Mouse (Mus musculus): ENCODE measurements at regions not wholly inside any gene's neighbourhood (a gene's known extent, or its start where the extent isn't known, plus 50 kb on each side); places are given as distances from the start of the nearest gene placed in this dataset.

- DNase-seq (ENCODE audit: low read depth): no peak
Observed at GRCm38 (mm10) chr11:18413769-18414168, 460.1 kb upstream of the Etaa1 start.

GRCm38 (mm10) chr11:18408071-18408752 lies 454.5 kb upstream of the Etaa1 start:
- DNase-seq (ENCODE audit: low read depth): no peak

GRCm38 (mm10) chr11:18399561-18399960 lies 445.9 kb upstream of the Etaa1 start:
- no peak for DNase-seq (ENCODE audit: low read depth)

GRCm38 (mm10) chr11:18396397-18396796 lies 442.7 kb upstream of the Etaa1 start:
- no peak for DNase-seq (ENCODE audit: low read depth)

- no peak for DNase-seq (ENCODE audit: low read depth)
Observed at GRCm38 (mm10) chr11:18395631-18396030, 442.0 kb upstream of the Etaa1 start.

- no peak for DNase-seq (ENCODE audit: low read depth)
Observed at GRCm38 (mm10) chr11:18372813-18373332, 419.2 kb upstream of the Etaa1 start.

- no peak for DNase-seq (ENCODE audit: low read depth)
Observed at GRCm38 (mm10) chr11:18371304-18371703, 417.6 kb upstream of the Etaa1 start.

GRCm38 (mm10) chr11:18370861-18371260 lies 417.2 kb upstream of the Etaa1 start:
- DNase-seq (ENCODE audit: low read depth): peak; percentile 7

- no peak for DNase-seq (ENCODE audit: low read depth)
Observed at GRCm38 (mm10) chr11:18354866-18355265, 401.2 kb upstream of the Etaa1 start.

- no peak for DNase-seq (ENCODE audit: low read depth)
Observed at GRCm38 (mm10) chr11:18354156-18354555, 400.5 kb upstream of the Etaa1 start.

- no peak for DNase-seq (ENCODE audit: low read depth)
Observed at GRCm38 (mm10) chr11:18347841-18348240, 394.2 kb upstream of the Etaa1 start.

- no peak for DNase-seq (ENCODE audit: low read depth)
Observed at GRCm38 (mm10) chr11:18313510-18314301, 360.0 kb upstream of the Etaa1 start.

GRCm38 (mm10) chr11:18296194-18297125 lies 342.8 kb upstream of the Etaa1 start:
- DNase-seq (ENCODE audit: low read depth): no peak

- no peak for DNase-seq (ENCODE audit: low read depth)
Observed at GRCm38 (mm10) chr11:18278585-18279136, 325.0 kb upstream of the Etaa1 start.

GRCm38 (mm10) chr11:18272392-18272791 lies 318.7 kb upstream of the Etaa1 start:
- DNase-seq (ENCODE audit: low read depth): no peak

GRCm38 (mm10) chr11:18266161-18266560 lies 312.5 kb upstream of the Etaa1 start:
- no peak for DNase-seq (ENCODE audit: low read depth)

GRCm38 (mm10) chr11:18262901-18263300 lies 309.2 kb upstream of the Etaa1 start:
- DNase-seq (ENCODE audit: low read depth): no peak

- DNase-seq (ENCODE audit: low read depth): no peak
Observed at GRCm38 (mm10) chr11:18249236-18249635, 295.6 kb upstream of the Etaa1 start.

- DNase-seq (ENCODE audit: low read depth): peak; percentile 62
Observed at GRCm38 (mm10) chr11:18216762-18217161, 263.1 kb upstream of the Etaa1 start.

GRCm38 (mm10) chr11:18173028-18173427 lies 219.4 kb upstream of the Etaa1 start:
- no peak for DNase-seq (ENCODE audit: low read depth)

GRCm38 (mm10) chr11:18171207-18171776 lies 217.6 kb upstream of the Etaa1 start:
- no peak for DNase-seq (ENCODE audit: low read depth)

Data from 416B (cell line).